Comparison of ENCODE assay signal across 25 mouse cellular contexts in genomic region chr19:44370231-44370630, GRCm38 (mm10). TPM values are rescaled to one million over a fixed set of nuclear protein-coding genes. Genes with fewer than 3 reads are reported as not detected.
"Had no signal": no experiment of that assay in that cellular context is flagged by ENCODE, and none has a peak within 500 bp of the region (broad histone marks: within the 10 kb centered on the region; RNA-seq: fewer than 3 reads in every experiment).

No protein-coding gene starts in this region.

- H3K4me3 ChIP-seq: heart, embryonic 10.5 days; heart, embryonic 12.5 days; hindbrain, embryonic 10.5 days; hindbrain, embryonic 13.5 days; hindbrain, embryonic 15.5 days; kidney, embryonic 15.5 days; limb, embryonic 13.5 days; limb, embryonic 15.5 days had no signal

- H3K27me3 ChIP-seq: hindbrain, embryonic 15.5 days; limb, embryonic 13.5 days; limb, embryonic 15.5 days had no signal

- H3K9me3 ChIP-seq: heart, embryonic 10.5 days; heart, embryonic 12.5 days; hindbrain, embryonic 10.5 days; hindbrain, embryonic 13.5 days; hindbrain, embryonic 15.5 days; kidney, embryonic 15.5 days; limb, embryonic 13.5 days; limb, embryonic 15.5 days had no signal

- H3K27ac ChIP-seq: heart, embryonic 10.5 days; hindbrain, embryonic 10.5 days; hindbrain, embryonic 13.5 days; hindbrain, embryonic 15.5 days; hindbrain, postnatal 0 days; kidney, embryonic 15.5 days; kidney, postnatal 0 days; limb, embryonic 13.5 days; limb, embryonic 15.5 days had no signal

- DNase-seq: gastrocnemius, postnatal 14 days; gastrocnemius, postnatal 36 days; heart, adult 18-20 months; heart, postnatal 10 days; heart, postnatal 4 days; kidney, adult 11 months; kidney, adult 2 months; kidney, adult 9 months; kidney, postnatal 14 days; kidney, postnatal 36 days; layer of hippocampus, adult 9-11 months; layer of hippocampus, postnatal 36 days; left cerebral cortex, postnatal 4 days had no signal

- H3K36me3 ChIP-seq: heart, embryonic 10.5 days; heart, embryonic 12.5 days; hindbrain, embryonic 10.5 days; hindbrain, embryonic 13.5 days; hindbrain, embryonic 15.5 days; kidney, embryonic 15.5 days; limb, embryonic 13.5 days; limb, embryonic 15.5 days had no signal

- ATAC-seq: hindbrain, postnatal 0 days; intestine, embryonic 16.5 days had no signal

- H3K4me2 ChIP-seq: heart, embryonic 12.5 days; hindbrain, embryonic 13.5 days; hindbrain, embryonic 15.5 days; kidney, embryonic 15.5 days; limb, embryonic 13.5 days; limb, embryonic 15.5 days had no signal

- H3K4me1 ChIP-seq: heart, embryonic 10.5 days; heart, embryonic 12.5 days; hindbrain, embryonic 10.5 days; hindbrain, embryonic 13.5 days; limb, embryonic 15.5 days had no signal

- H3K9ac ChIP-seq: heart, embryonic 12.5 days; hindbrain, embryonic 13.5 days; hindbrain, embryonic 15.5 days; kidney, embryonic 15.5 days; limb, embryonic 13.5 days; limb, embryonic 15.5 days had no signal

RNA-seq across cellular contexts. Expression of gene Scd4, which starts 37.3 kb away (rescaled TPM):
- polyA plus RNA-seq: hindbrain, embryonic 10.5 days; limb, embryonic 11.5 days had no signal
